Mouse (Mus musculus): Measurements from ENCODE around the gene Irgm2. TPM values are rescaled to one million over a fixed set of nuclear protein-coding genes. Genes with fewer than 3 reads are reported as not detected.

Irgm2 gene
- polyA plus RNA-seq, 1 experiment from 2014 or later: 0.98 TPM

- Histone ChIP-seq H3K9me3 (no peaks in the 10 kb centered on the region), H3K36me3 (no peaks in the 10 kb centered on the region), H3K9ac (replicated peaks) (peak overlapping the region; percentile 53), H3K4me1 (replicated peaks) (peaks cover 8% of the 10 kb centered on the region; the same call in 1 of the 2 replicates), H3K27me3 (no peaks in the 10 kb centered on the region; the same call in 1 of the 2 replicates), H3K4me2 (replicated peaks) (peak overlapping the region; percentile 61), H3K27ac (no peak overlapping the region), H3K4me3 (replicated peaks) (peak overlapping the region; percentile 44)
- ATAC-seq: peak; percentile 95
- 2% methylated on average over 37 of the region's 37 CpGs for WGBS
Observed at GRCm38 (mm10) chr11:58238840-58239791, 39.7 kb downstream of the Irgm2 start.

- Histone ChIP-seq H3K27me3 (0 out of 2 replicates have a peak, but pooled peaks cover 3% of the 10 kb centered on the region), H3K27ac (no peak overlapping the region), H3K9me3 (no peaks in the 10 kb centered on the region), H3K9ac (replicated peaks) (no peak overlapping the region), H3K4me2 (replicated peaks) (no peak overlapping the region), H3K4me1 (replicated peaks) (no peaks in the 10 kb centered on the region), H3K4me3 (replicated peaks) (no peak overlapping the region), H3K36me3 (no peaks in the 10 kb centered on the region)
- 55% methylated on average over 4 of the region's 4 CpGs for WGBS
- ATAC-seq: no peak
Observed at GRCm38 (mm10) chr11:58247294-58247693, 47.9 kb downstream of the Irgm2 start.

GRCm38 (mm10) chr11:58249203-58249981 is 50.0 kb downstream of the Irgm2 start:
- H3K4me3 ChIP-seq (replicated peaks): no peak overlapping the region
- ATAC-seq: no peak
- no peak overlapping the region for H3K4me2 ChIP-seq (replicated peaks)
- no peaks in the 10 kb centered on the region for H3K4me1 ChIP-seq (replicated peaks)
- H3K27ac ChIP-seq: no peak overlapping the region
- H3K36me3 ChIP-seq: no peaks in the 10 kb centered on the region
- no peak overlapping the region for H3K9ac ChIP-seq (replicated peaks)
- 0 out of 2 replicates have a peak, but pooled peaks cover 3% of the 10 kb centered on the region for H3K27me3 ChIP-seq
- no peaks in the 10 kb centered on the region for H3K9me3 ChIP-seq
- WGBS: 85% methylated on average over 7 of the region's 7 CpGs

GRCm38 (mm10) chr11:58250550-58250949 is 51.1 kb downstream of the Irgm2 start:
- no peak for ATAC-seq
- 63% methylated on average over 5 of the region's 5 CpGs for WGBS
- H3K27ac ChIP-seq: no peak overlapping the region
- no peaks in the 10 kb centered on the region for H3K36me3 ChIP-seq
- no peak overlapping the region for H3K4me3 ChIP-seq (replicated peaks)
- no peaks in the 10 kb centered on the region for H3K4me1 ChIP-seq (replicated peaks)
- no peak overlapping the region for H3K4me2 ChIP-seq (replicated peaks)
- H3K9ac ChIP-seq (replicated peaks): no peak overlapping the region
- no peaks in the 10 kb centered on the region for H3K27me3 ChIP-seq
- H3K9me3 ChIP-seq: no peaks in the 10 kb centered on the region

- H3K4me3 ChIP-seq (replicated peaks): no peak overlapping the region
- ATAC-seq: no peak
- H3K9me3 ChIP-seq: no peaks in the 10 kb centered on the region
- 95% methylated on average over 3 of the region's 3 CpGs for WGBS
- H3K27me3 ChIP-seq: no peaks in the 10 kb centered on the region
- no peak overlapping the region for H3K9ac ChIP-seq (replicated peaks)
- no peak overlapping the region for H3K27ac ChIP-seq
- H3K36me3 ChIP-seq: no peaks in the 10 kb centered on the region
- H3K4me2 ChIP-seq (replicated peaks): no peak overlapping the region
- no peaks in the 10 kb centered on the region for H3K4me1 ChIP-seq (replicated peaks)
Observed at GRCm38 (mm10) chr11:58254411-58254810, 55.0 kb downstream of the Irgm2 start.

GRCm38 (mm10) chr11:58257816-58258215 is 58.4 kb downstream of the Irgm2 start:
- Histone ChIP-seq H3K4me3 (replicated peaks) (no peak overlapping the region), H3K9ac (replicated peaks) (no peak overlapping the region), H3K4me1 (replicated peaks) (no peaks in the 10 kb centered on the region), H3K36me3 (no peaks in the 10 kb centered on the region), H3K27me3 (no peaks in the 10 kb centered on the region), H3K4me2 (replicated peaks) (no peak overlapping the region), H3K9me3 (no peaks in the 10 kb centered on the region), H3K27ac (no peak overlapping the region)
- 88% methylated on average over 5 of the region's 5 CpGs for WGBS
- ATAC-seq: no peak

GRCm38 (mm10) chr11:58260156-58260555 is 60.7 kb downstream of the Irgm2 start:
- Histone ChIP-seq H3K36me3 (no peaks in the 10 kb centered on the region), H3K9me3 (no peaks in the 10 kb centered on the region), H3K9ac (replicated peaks) (no peak overlapping the region), H3K27me3 (no peaks in the 10 kb centered on the region), H3K27ac (no peak overlapping the region), H3K4me2 (replicated peaks) (no peak overlapping the region), H3K4me3 (replicated peaks) (no peak overlapping the region), H3K4me1 (replicated peaks) (no peaks in the 10 kb centered on the region)
- 93% methylated on average over 4 of the region's 4 CpGs for WGBS
- no peak for ATAC-seq

- H3K27me3 ChIP-seq: no peaks in the 10 kb centered on the region
- 89% methylated on average over 4 of the region's 4 CpGs for WGBS
- no peaks in the 10 kb centered on the region for H3K9me3 ChIP-seq
- no peak overlapping the region for H3K27ac ChIP-seq
- no peak overlapping the region for H3K9ac ChIP-seq (replicated peaks)
- no peaks in the 10 kb centered on the region for H3K4me1 ChIP-seq (replicated peaks)
- H3K4me3 ChIP-seq (replicated peaks): no peak overlapping the region
- ATAC-seq: no peak
- no peak overlapping the region for H3K4me2 ChIP-seq (replicated peaks)
- no peaks in the 10 kb centered on the region for H3K36me3 ChIP-seq
Observed at GRCm38 (mm10) chr11:58261826-58262225, 62.4 kb downstream of the Irgm2 start.

- Histone ChIP-seq H3K4me1 (replicated peaks) (no peaks in the 10 kb centered on the region), H3K9ac (replicated peaks) (no peak overlapping the region), H3K4me3 (replicated peaks) (no peak overlapping the region), H3K4me2 (replicated peaks) (no peak overlapping the region), H3K36me3 (no peaks in the 10 kb centered on the region), H3K9me3 (no peaks in the 10 kb centered on the region), H3K27ac (no peak overlapping the region), H3K27me3 (no peaks in the 10 kb centered on the region)
- no peak for ATAC-seq
- 88% methylated on average over 3 of the region's 3 CpGs for WGBS
Observed at GRCm38 (mm10) chr11:58262336-58262735, 62.9 kb downstream of the Irgm2 start.

GRCm38 (mm10) chr11:58263516-58263915 is 64.1 kb downstream of the Irgm2 start:
- ATAC-seq: no peak
- no peak overlapping the region for H3K4me2 ChIP-seq (replicated peaks)
- WGBS: 88% methylated on average over 2 of the region's 2 CpGs

GRCm38 (mm10) chr11:58264546-58264945 is 65.1 kb downstream of the Irgm2 start:
- Histone ChIP-seq H3K27ac (no peak overlapping the region), H3K36me3 (no peaks in the 10 kb centered on the region), H3K9me3 (no peaks in the 10 kb centered on the region), H3K4me1 (replicated peaks) (no peaks in the 10 kb centered on the region), H3K4me3 (replicated peaks) (no peak overlapping the region), H3K4me2 (replicated peaks) (no peak overlapping the region), H3K9ac (replicated peaks) (no peak overlapping the region), H3K27me3 (no peaks in the 10 kb centered on the region)
- no peak for ATAC-seq
- WGBS: 85% methylated on average over 9 of the region's 9 CpGs

More at GRCm38 (mm10) chr11:58263516-58263915, 64.1 kb downstream of the Irgm2 start:
- Histone ChIP-seq H3K4me1 (replicated peaks) (no peaks in the 10 kb centered on the region), H3K27ac (no peak overlapping the region), H3K4me3 (replicated peaks) (no peak overlapping the region), H3K9ac (replicated peaks) (no peak overlapping the region), H3K36me3 (no peaks in the 10 kb centered on the region), H3K27me3 (no peaks in the 10 kb centered on the region), H3K9me3 (no peaks in the 10 kb centered on the region)

GRCm38 (mm10) chr11:58268285-58268684 is 68.9 kb downstream of the Irgm2 start:
- Histone ChIP-seq H3K4me2 (replicated peaks) (no peak overlapping the region), H3K36me3 (no peaks in the 10 kb centered on the region)
- ATAC-seq: no peak

More at GRCm38 (mm10) chr11:58268285-58268684, 68.9 kb downstream of the Irgm2 start:
- Histone ChIP-seq H3K4me3 (replicated peaks) (no peak overlapping the region), H3K4me1 (replicated peaks) (no peaks in the 10 kb centered on the region), H3K27ac (no peak overlapping the region), H3K9ac (replicated peaks) (no peak overlapping the region), H3K9me3 (no peaks in the 10 kb centered on the region), H3K27me3 (no peaks in the 10 kb centered on the region)
- 93% methylated on average over 3 of the region's 3 CpGs for WGBS
